Mouse (Mus musculus) megakaryocyte, embryonic 14.5 days (primary cell): ENCODE measurements around the gene Sds.

Source experiments
- FLI1 ChIP-seq: IDR thresholded peaks from 2 replicates; pipeline ENCODE4 v1.6.1; 2012; ENCODE audit warnings: low read length, inconsistent platforms, mixed read lengths
- GATA1 ChIP-seq: IDR thresholded peaks from 3 replicates; pipeline ENCODE4 v1.6.1; 2012; ENCODE audit warnings: mixed read lengths, low read length, inconsistent platforms, borderline replicate concordance

DNA sequence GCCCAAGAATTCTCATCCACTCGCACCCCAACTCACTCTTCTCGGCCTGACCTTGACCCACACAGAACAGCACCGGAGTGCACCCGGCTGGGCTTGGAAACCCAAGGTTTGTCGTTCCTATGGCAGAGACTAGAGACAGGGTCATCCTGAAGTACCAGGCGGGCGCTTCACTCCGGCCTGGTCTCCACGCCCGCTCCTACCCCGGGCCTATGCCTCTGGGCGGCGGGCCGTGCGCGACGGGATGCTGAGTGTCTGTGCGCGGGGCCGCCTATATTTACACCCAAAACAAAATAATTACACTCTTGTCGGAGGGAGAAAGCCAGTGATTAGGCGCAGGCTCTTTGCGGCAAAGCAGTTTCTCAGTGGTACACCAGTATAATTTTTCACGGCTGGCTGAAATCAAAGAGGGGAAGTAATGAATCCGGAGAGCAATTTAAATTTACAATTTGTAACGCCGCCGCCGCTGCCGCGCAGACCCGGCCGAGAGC, 48.8 kb upstream of the Sds start:
- TF ChIP-seq GATA1, result no peak
- TF ChIP-seq FLI1, result no peak
